Mouse (Mus musculus) kidney, postnatal 0 days (tissue): ENCODE results near the gene Hmgn1. TPM values are rescaled to one million over a fixed set of nuclear protein-coding genes. Genes with fewer than 3 reads are reported as not detected.
A peak's percentile ranks its signal among the peaks of the same experiment; 100 is the strongest.

ENCODE experiments used
- ATAC-seq: fragments of 200-750 bp; cut with Nextera tagmentation; replicated peaks from 2 replicates; pipeline ENCODE4 v1.8.0; 2017; ENCODE audit warnings: low read depth, moderate number of reproducible peaks, moderate TSS enrichment, moderate library complexity; ENCODE audit not compliant: low FRiP score
- DNase-seq: peaks from one replicate; pipeline ENCODE4 v3.0.0-alpha.2; 2016; ENCODE audit warnings: low spot score
- H3K27ac ChIP-seq: fragments of 300-500 bp; sonication (generic); 2 replicates; pipeline ENCODE4 v1.5.1; 2014; ENCODE audit warnings: mild to moderate bottlenecking
- H3K27me3 ChIP-seq: fragments of 300-500 bp; sonication (generic); 2 replicates; pipeline ENCODE4 v1.6.1; 2014; ENCODE audit warnings: low read length, mixed read lengths; ENCODE audit not compliant: insufficient read depth
- H3K36me3 ChIP-seq: fragments of 300-500 bp; sonication (generic); 2 replicates; pipeline ENCODE4 v1.6.1; 2014; ENCODE audit warnings: low read length, mixed read lengths; ENCODE audit not compliant: insufficient read depth
- H3K4me1 ChIP-seq: fragments of 300-500 bp; sonication (generic); replicated peaks from 2 replicates; pipeline ENCODE4 v1.6.1; 2014; ENCODE audit warnings: antibody characterized with exemption, low read length, mixed read lengths; ENCODE audit not compliant: insufficient read depth
- H3K4me2 ChIP-seq: fragments of 300-500 bp; sonication (generic); 2 replicates; pipeline ENCODE4 v1.6.1; 2014; ENCODE audit warnings: mild to moderate bottlenecking, low read length, moderate library complexity, mixed read lengths
- H3K4me3 ChIP-seq: fragments of 300-500 bp; sonication (generic); replicated peaks from 2 replicates; pipeline ENCODE4 v1.5.1; 2014; ENCODE audit warnings: low read depth, low read length
- H3K9ac ChIP-seq: fragments of 300-500 bp; sonication (generic); 2 replicates; pipeline ENCODE4 v1.6.1; 2014; ENCODE audit warnings: low read depth, low read length
- H3K9me3 ChIP-seq: fragments of 300-500 bp; sonication (generic); replicated peaks from 2 replicates; pipeline ENCODE4 v1.6.1; 2016; ENCODE audit warnings: low read length, inconsistent platforms, mixed read lengths
- CTCF ChIP-seq: IDR thresholded peaks from 2 replicates; pipeline ENCODE4 v1.5.1; 2016; ENCODE audit warnings: antibody characterized with exemption, low read depth, mild to moderate bottlenecking, moderate library complexity
- WGBS: fragments of 180-500 bp; shearing (Covaris S2); extraction: QIAGEN DNeasy Blood & Tissue Kit; methylation state at CpG from one replicate; pipeline ENCODE4 v1.1.7; 2014; 5-methylcytosine and 5-hydroxymethylcytosine counted together
- polyA plus RNA-seq: library from polyadenylated mRNA; unstranded; fragments of >200 nt; fragmentation: Nextera tagmentation; extraction: Ambion mirVana; gene quantifications from 2 replicates; pipeline ENCODE4 v1.2.1, GENCODE M21; 2015

The Hmgn1 gene
- polyA plus RNA-seq, 1 experiment from 2014 or later: 551 TPM

GRCm38 (mm10) chr16:96091515-96092504 is 35.7 kb downstream of the Hmgn1 start:
- TF ChIP-seq CTCF: no peak
- Histone ChIP-seq H3K4me1 (0 out of 2 replicates have a peak, but pooled peaks cover 4% of the 10 kb centered on the region), H3K27ac (no peak overlapping the region), H3K9ac (no peak overlapping the region), H3K4me2 (no peak overlapping the region), H3K36me3 (no peaks in the 10 kb centered on the region), H3K9me3 (no peaks in the 10 kb centered on the region), H3K4me3 (no peak overlapping the region), H3K27me3 (no peaks in the 10 kb centered on the region)
- DNase-seq (peak; percentile 31), ATAC-seq (no peak; the same call in 1 of the 2 replicates)
- 58% methylated on average over 9 of the region's 9 CpGs for WGBS

- ATAC-seq: no peak
- peaks cover 10% of the 10 kb centered on the region; the same call in 1 of the 2 replicates for H3K4me1 ChIP-seq
- H3K9ac ChIP-seq: no peak overlapping the region
- no peaks in the 10 kb centered on the region for H3K36me3 ChIP-seq
- peak; percentile 44 for DNase-seq
- no peaks in the 10 kb centered on the region for H3K27me3 ChIP-seq
- no peak for TF ChIP-seq CTCF
- 45% methylated on average over 5 of the region's 5 CpGs for WGBS
- H3K27ac ChIP-seq: no peak overlapping the region
- H3K4me2 ChIP-seq: no peak overlapping the region
- H3K9me3 ChIP-seq: no peaks in the 10 kb centered on the region
- no peak overlapping the region for H3K4me3 ChIP-seq
These were observed 39.4 kb downstream of the Hmgn1 start for GRCm38 (mm10) chr16:96088120-96088519.

GRCm38 (mm10) chr16:96087436-96087835 is 40.1 kb downstream of the Hmgn1 start:
- ATAC-seq: no peak

GRCm38 (mm10) chr16:96087001-96087400 is 40.5 kb downstream of the Hmgn1 start:
- H3K9me3 ChIP-seq: no peaks in the 10 kb centered on the region
- WGBS: 50% methylated on average over 12 of the region's 12 CpGs
- no peaks in the 10 kb centered on the region for H3K27me3 ChIP-seq
- H3K36me3 ChIP-seq: no peaks in the 10 kb centered on the region
- DNase-seq (no peak), ATAC-seq (no peak)
- no peak overlapping the region for H3K27ac ChIP-seq
- H3K4me2 ChIP-seq: no peak overlapping the region
- no peak for TF ChIP-seq CTCF
- peaks cover 10% of the 10 kb centered on the region; the same call in 1 of the 2 replicates for H3K4me1 ChIP-seq
- no peak overlapping the region for H3K9ac ChIP-seq
- H3K4me3 ChIP-seq: no peak overlapping the region

More at GRCm38 (mm10) chr16:96087436-96087835, 40.1 kb downstream of the Hmgn1 start:
- Histone ChIP-seq H3K9me3 (no peaks in the 10 kb centered on the region), H3K9ac (no peak overlapping the region), H3K4me1 (peaks cover 10% of the 10 kb centered on the region; the same call in 1 of the 2 replicates), H3K4me3 (no peak overlapping the region), H3K27me3 (no peaks in the 10 kb centered on the region), H3K4me2 (no peak overlapping the region), H3K27ac (no peak overlapping the region), H3K36me3 (no peaks in the 10 kb centered on the region)
- no peak for DNase-seq
- 75% methylated on average over 4 of the region's 4 CpGs for WGBS
- peak; percentile 36; the same call in 1 of the 2 replicates for TF ChIP-seq CTCF

- Histone ChIP-seq H3K9ac (no peak overlapping the region), H3K4me1 (peaks cover 10% of the 10 kb centered on the region), H3K36me3 (0 out of 2 replicates have a peak, but pooled peaks cover 2% of the 10 kb centered on the region), H3K27me3 (no peaks in the 10 kb centered on the region), H3K4me3 (no peak overlapping the region), H3K4me2 (no peak overlapping the region), H3K9me3 (no peaks in the 10 kb centered on the region), H3K27ac (no peak overlapping the region)
- no peak for TF ChIP-seq CTCF
- DNase-seq (no peak), ATAC-seq (no peak)
These were observed 41.9 kb downstream of the Hmgn1 start for GRCm38 (mm10) chr16:96085597-96085996.

- DNase-seq (peak; percentile 50), ATAC-seq (peak; percentile 20)
- peaks cover 17% of the 10 kb centered on the region; the same call in 1 of the 2 replicates for H3K36me3 ChIP-seq
- TF ChIP-seq CTCF: no peak
- peaks cover 14% of the 10 kb centered on the region for H3K4me1 ChIP-seq
- peak overlapping the region; percentile 87 for H3K4me3 ChIP-seq
- WGBS: 5% methylated on average over 20 of the region's 20 CpGs
- H3K9ac ChIP-seq: peak overlapping the region; percentile 100
- H3K27ac ChIP-seq: peak overlapping the region; percentile 100
- peak overlapping the region; percentile 79 for H3K4me2 ChIP-seq
- H3K9me3 ChIP-seq: no peaks in the 10 kb centered on the region
- no peaks in the 10 kb centered on the region for H3K27me3 ChIP-seq
These were observed 44.3 kb downstream of the Hmgn1 start for GRCm38 (mm10) chr16:96083179-96083646.
